Mouse (Mus musculus): ENCODE results near the gene Tlk2. TPM values are rescaled to one million over a fixed set of nuclear protein-coding genes. Genes with fewer than 3 reads are reported as not detected.

Tlk2 gene
- total and polyA plus RNA-seq, 2 experiments: 5.6 to 23.4 TPM

GRCm38 (mm10) chr11:105285720-105286119 lies 107.1 kb downstream of the Tlk2 start:
- 55% methylated on average over 3 of the region's 3 CpGs for WGBS
- H3K4me1 ChIP-seq (ENCODE audit: control insufficient read depth, insufficient read depth, low read length): no peaks in the 10 kb centered on the region
- H3K79me2 ChIP-seq (ENCODE audit: control insufficient read depth, insufficient read depth, low read length): no peaks in the 10 kb centered on the region
- H3K27ac ChIP-seq (replicated peaks; ENCODE audit: insufficient read depth, low read depth, low read length): no peak overlapping the region
- H3K4me3 ChIP-seq (ENCODE audit: insufficient read depth, low read depth, low read length): no peak overlapping the region
- no peak for DNase-seq (ENCODE audit: extremely low read depth, low read depth, low spot score)
- H3K27me3 ChIP-seq (ENCODE audit: control insufficient read depth, insufficient read depth, low read length): no peaks in the 10 kb centered on the region
- no peak for TF ChIP-seq CTCF (IDR thresholded peaks at IDR 0.05; ENCODE audit: low read depth, low read length)
- no peak for TF ChIP-seq POLR2A (IDR thresholded peaks at IDR 0.05; ENCODE audit: extremely low read depth, insufficient read depth, low read length)
- no peak overlapping the region for H3K9ac ChIP-seq (ENCODE audit: low read depth, low read length)
- H3K36me3 ChIP-seq (ENCODE audit: control insufficient read depth, insufficient read depth, low read length): peaks cover 39% of the 10 kb centered on the region

- no peak overlapping the region for H3K4me3 ChIP-seq (ENCODE audit: insufficient read depth, low read depth, low read length)
- no peak overlapping the region for H3K27ac ChIP-seq (replicated peaks; ENCODE audit: insufficient read depth, low read depth, low read length)
- peaks cover 7% of the 10 kb centered on the region for H3K36me3 ChIP-seq (ENCODE audit: control insufficient read depth, insufficient read depth, low read length)
- WGBS: 76% methylated on average over 3 of the region's 3 CpGs
- H3K79me2 ChIP-seq (ENCODE audit: control insufficient read depth, insufficient read depth, low read length): no peaks in the 10 kb centered on the region
- H3K9ac ChIP-seq (ENCODE audit: low read depth, low read length): no peak overlapping the region
- DNase-seq (ENCODE audit: extremely low read depth, low read depth, low spot score): no peak
- H3K4me1 ChIP-seq (ENCODE audit: control insufficient read depth, insufficient read depth, low read length): peaks cover 2% of the 10 kb centered on the region; the same call in 1 of the 2 replicates
- TF ChIP-seq CTCF (IDR thresholded peaks at IDR 0.05; ENCODE audit: low read depth, low read length): no peak
- no peak for TF ChIP-seq POLR2A (IDR thresholded peaks at IDR 0.05; ENCODE audit: extremely low read depth, insufficient read depth, low read length)
- H3K27me3 ChIP-seq (ENCODE audit: control insufficient read depth, insufficient read depth, low read length): peaks cover 4% of the 10 kb centered on the region; the same call in 1 of the 2 replicates
Observed at GRCm38 (mm10) chr11:105289403-105289802, 110.8 kb downstream of the Tlk2 start.

- no peak for DNase-seq (ENCODE audit: extremely low read depth, low read depth, low spot score)
- peaks cover 1% of the 10 kb centered on the region; the same call in 1 of the 2 replicates for H3K36me3 ChIP-seq (ENCODE audit: control insufficient read depth, insufficient read depth, low read length)
- peak overlapping the region; percentile 24; the same call in 1 of the 2 replicates for H3K27ac ChIP-seq (replicated peaks; ENCODE audit: insufficient read depth, low read depth, low read length)
- no peak overlapping the region for H3K9ac ChIP-seq (ENCODE audit: low read depth, low read length)
- peaks cover 2% of the 10 kb centered on the region; the same call in 1 of the 2 replicates for H3K4me1 ChIP-seq (ENCODE audit: control insufficient read depth, insufficient read depth, low read length)
- TF ChIP-seq POLR2A (IDR thresholded peaks at IDR 0.05; ENCODE audit: extremely low read depth, insufficient read depth, low read length): no peak
- TF ChIP-seq CTCF (IDR thresholded peaks at IDR 0.05; ENCODE audit: low read depth, low read length): no peak
- no peaks in the 10 kb centered on the region for H3K79me2 ChIP-seq (ENCODE audit: control insufficient read depth, insufficient read depth, low read length)
- WGBS: 23% methylated on average over 10 of the region's 10 CpGs
- H3K4me3 ChIP-seq (ENCODE audit: insufficient read depth, low read depth, low read length): peak overlapping the region; percentile 62; the same call in 1 of the 2 replicates
- H3K27me3 ChIP-seq (ENCODE audit: control insufficient read depth, insufficient read depth, low read length): peaks cover 4% of the 10 kb centered on the region; the same call in 1 of the 2 replicates
Observed at GRCm38 (mm10) chr11:105291681-105292123, 113.1 kb downstream of the Tlk2 start.

- no peaks in the 10 kb centered on the region for H3K36me3 ChIP-seq (ENCODE audit: control insufficient read depth, insufficient read depth, low read length)
- TF ChIP-seq POLR2A (IDR thresholded peaks at IDR 0.05; ENCODE audit: extremely low read depth, insufficient read depth, low read length): no peak
- TF ChIP-seq CTCF (IDR thresholded peaks at IDR 0.05; ENCODE audit: low read depth, low read length): no peak
- H3K27ac ChIP-seq (replicated peaks; ENCODE audit: insufficient read depth, low read depth, low read length): peak within 1 kb of the TSS; percentile 25; the same call in 1 of the 2 replicates
- H3K79me2 ChIP-seq (ENCODE audit: control insufficient read depth, insufficient read depth, low read length): no peaks in the 10 kb centered on the region
- WGBS: 4% methylated on average over 65 of the region's 75 CpGs
- peak within 1 kb of the TSS; percentile 62 for H3K4me3 ChIP-seq (ENCODE audit: insufficient read depth, low read depth, low read length)
- no peak for DNase-seq (ENCODE audit: extremely low read depth, low read depth, low spot score)
- peaks cover 2% of the 10 kb centered on the region; the same call in 1 of the 2 replicates for H3K4me1 ChIP-seq (ENCODE audit: control insufficient read depth, insufficient read depth, low read length)
- peaks cover 4% of the 10 kb centered on the region; the same call in 1 of the 2 replicates for H3K27me3 ChIP-seq (ENCODE audit: control insufficient read depth, insufficient read depth, low read length)
- H3K9ac ChIP-seq (ENCODE audit: low read depth, low read length): peak within 1 kb of the TSS; percentile 62
Observed at GRCm38 (mm10) chr11:105292124-105293071, 113.8 kb downstream of the Tlk2 start, which contains the start of gene Mrc2. Gene Mrc2 (plus strand): TSS chr11:105292643.

- TF ChIP-seq POLR2A (IDR thresholded peaks at IDR 0.05; ENCODE audit: extremely low read depth, insufficient read depth, low read length) (no peak), CTCF (IDR thresholded peaks at IDR 0.05; ENCODE audit: low read depth, low read length) (no peak)
- H3K4me1 ChIP-seq (ENCODE audit: control insufficient read depth, insufficient read depth, low read length): peaks cover 2% of the 10 kb centered on the region; the same call in 1 of the 2 replicates
- no peak overlapping the region for H3K9ac ChIP-seq (ENCODE audit: low read depth, low read length)
- H3K79me2 ChIP-seq (ENCODE audit: control insufficient read depth, insufficient read depth, low read length): no peaks in the 10 kb centered on the region
- H3K27ac ChIP-seq (replicated peaks; ENCODE audit: insufficient read depth, low read depth, low read length): no peak overlapping the region
- 10% methylated on average over 25 of the region's 26 CpGs for WGBS
- peak overlapping the region; percentile 62 for H3K4me3 ChIP-seq (ENCODE audit: insufficient read depth, low read depth, low read length)
- no peak for DNase-seq (ENCODE audit: extremely low read depth, low read depth, low spot score)
- H3K27me3 ChIP-seq (ENCODE audit: control insufficient read depth, insufficient read depth, low read length): peaks cover 4% of the 10 kb centered on the region; the same call in 1 of the 2 replicates
- H3K36me3 ChIP-seq (ENCODE audit: control insufficient read depth, insufficient read depth, low read length): no peaks in the 10 kb centered on the region
Observed at GRCm38 (mm10) chr11:105293101-105293581, 114.5 kb downstream of the Tlk2 start.
